Mouse (Mus musculus) midbrain, postnatal 0 days (tissue): ENCODE results near the gene Klra9. TPM values are rescaled to one million over a fixed set of nuclear protein-coding genes. Genes with fewer than 3 reads are reported as not detected.
"Not testable (repeated sequence)": the region's sequence is repeated elsewhere in the genome, so short reads cannot be mapped to it uniquely, and the experiment has no call there.

ENCODE experiments used
- ATAC-seq: fragments of 200-750 bp; cut with Nextera tagmentation; 2 replicates; pipeline ENCODE4 v1.8.0; 2017; ENCODE audit warnings: moderate number of reproducible peaks, mild to moderate bottlenecking, moderate TSS enrichment, moderate library complexity; ENCODE audit not compliant: low FRiP score
- DNase-seq: peaks from one replicate; pipeline ENCODE4 v3.0.0-alpha.2; 2015; ENCODE audit warnings: low spot score
- H3K27ac ChIP-seq: fragments of 300-500 bp; sonication (generic); 2 replicates; pipeline ENCODE4 v1.5.1; 2014; ENCODE audit warnings: low read depth, mild to moderate bottlenecking, low read length, mixed read lengths
- H3K27me3 ChIP-seq: fragments of 300-500 bp; sonication (generic); 2 replicates; pipeline ENCODE4 v1.6.1; 2014; ENCODE audit warnings: low read length, control low read depth, mixed read lengths; ENCODE audit not compliant: insufficient read depth
- H3K36me3 ChIP-seq: fragments of 300-500 bp; sonication (generic); 2 replicates; pipeline ENCODE4 v1.6.1; 2014; ENCODE audit warnings: low read length, control low read depth, mixed read lengths; ENCODE audit not compliant: insufficient read depth
- H3K4me1 ChIP-seq: fragments of 300-500 bp; sonication (generic); 2 replicates; pipeline ENCODE4 v1.6.1; 2014; ENCODE audit warnings: mild to moderate bottlenecking, control low read depth, antibody characterized with exemption, low read length, mixed read lengths; ENCODE audit not compliant: insufficient read depth
- H3K4me2 ChIP-seq: fragments of 300-500 bp; sonication (generic); 2 replicates; pipeline ENCODE4 v1.6.1; 2014; ENCODE audit warnings: low read depth, mild to moderate bottlenecking, low read length, mixed read lengths; ENCODE audit not compliant: poor library complexity, severe bottlenecking
- H3K4me3 ChIP-seq: fragments of 300-500 bp; sonication (generic); 2 replicates; pipeline ENCODE4 v1.5.1; 2014; ENCODE audit warnings: low read depth, mild to moderate bottlenecking, low read length, moderate library complexity
- H3K9ac ChIP-seq: fragments of 300-500 bp; sonication (generic); replicated peaks from 2 replicates; pipeline ENCODE4 v1.6.1; 2014; ENCODE audit warnings: mild to moderate bottlenecking, low read length, moderate library complexity, mixed read lengths; ENCODE audit not compliant: poor library complexity, severe bottlenecking
- H3K9me3 ChIP-seq: fragments of 300-500 bp; sonication (generic); 2 replicates; pipeline ENCODE4 v1.6.1; 2016; ENCODE audit warnings: low read length, control low read depth
- CTCF ChIP-seq: IDR thresholded peaks from 2 replicates; pipeline ENCODE4 v1.5.1; 2016; ENCODE audit warnings: antibody characterized with exemption, mild to moderate bottlenecking
- WGBS: fragments of 180-500 bp; shearing (Covaris S2); extraction: QIAGEN DNeasy Blood & Tissue Kit; methylation state at CpG from one replicate; pipeline ENCODE4 v1.1.7; 2014; 5-methylcytosine and 5-hydroxymethylcytosine counted together
- polyA plus RNA-seq: library from polyadenylated mRNA; unstranded; fragments of >200 nt; fragmentation: Nextera tagmentation; extraction: Ambion mirVana; gene quantifications from 2 replicates; pipeline ENCODE4 v1.2.1, GENCODE M21; 2015
- total RNA-seq: library from RNA; depleted of rRNA; stranded (reverse); fragments of >200 nt; gene quantifications from 2 replicates; pipeline ENCODE4 v1.2.3, GENCODE M21; 2014; rRNA removed

The Klra9 gene
- total RNA-seq (not detected in 2 replicates), polyA plus RNA-seq (not detected in 2 replicates)

GRCm38 (mm10) chr6:130193012-130193411, at the start of gene Klra9:
Gene Klra9, minus strand, starts transcription at chr6:130193112.
- 59% methylated on average over 3 of the region's 3 CpGs for WGBS
- DNase-seq, H3K4me2 ChIP-seq, H3K27ac ChIP-seq, H3K9ac ChIP-seq, H3K36me3 ChIP-seq, H3K9me3 ChIP-seq, ATAC-seq, H3K4me3 ChIP-seq, H3K4me1 ChIP-seq, H3K27me3 ChIP-seq: not testable (repeated sequence)

GRCm38 (mm10) chr6:130237536-130237935, 44.6 kb upstream of the Klra9 start:
- H3K4me2 ChIP-seq: no peak overlapping the region
- H3K27ac ChIP-seq: no peak overlapping the region
- H3K9ac ChIP-seq: no peak overlapping the region
- no peaks in the 10 kb centered on the region for H3K27me3 ChIP-seq
- DNase-seq (no peak), ATAC-seq (no peak)
- peaks cover 9% of the 10 kb centered on the region; the same call in 1 of the 2 replicates for H3K9me3 ChIP-seq
- WGBS: 63% methylated on average over 2 of the region's 2 CpGs
- H3K4me1 ChIP-seq: no peaks in the 10 kb centered on the region
- TF ChIP-seq CTCF: no peak
- no peaks in the 10 kb centered on the region for H3K36me3 ChIP-seq
- no peak overlapping the region for H3K4me3 ChIP-seq

- H3K4me2 ChIP-seq: no peak overlapping the region
- DNase-seq (no peak), ATAC-seq (no peak)
- H3K9ac ChIP-seq: no peak overlapping the region
- H3K27me3 ChIP-seq: no peaks in the 10 kb centered on the region
- H3K27ac ChIP-seq: no peak overlapping the region
- no peaks in the 10 kb centered on the region for H3K4me1 ChIP-seq
- H3K4me3 ChIP-seq: no peak overlapping the region
- peaks cover 9% of the 10 kb centered on the region; the same call in 1 of the 2 replicates for H3K9me3 ChIP-seq
- no peak for TF ChIP-seq CTCF
- H3K36me3 ChIP-seq: no peaks in the 10 kb centered on the region
- WGBS: 49% methylated on average over 1 of the region's 1 CpGs
Observed at GRCm38 (mm10) chr6:130236635-130237034, 43.7 kb upstream of the Klra9 start.

- no peak for TF ChIP-seq CTCF
- ATAC-seq (no peak), DNase-seq (no peak)
- H3K9me3 ChIP-seq: peaks cover 9% of the 10 kb centered on the region; the same call in 1 of the 2 replicates
- no peaks in the 10 kb centered on the region for H3K36me3 ChIP-seq
- H3K4me2 ChIP-seq: no peak within 1 kb of the TSS
- H3K4me1 ChIP-seq: no peaks in the 10 kb centered on the region
- H3K27ac ChIP-seq: no peak within 1 kb of the TSS
- H3K9ac ChIP-seq: no peak within 1 kb of the TSS
- no peak within 1 kb of the TSS for H3K4me3 ChIP-seq
- no peaks in the 10 kb centered on the region for H3K27me3 ChIP-seq
Observed at GRCm38 (mm10) chr6:130233222-130233621, 40.3 kb upstream of the Klra9 start, which contains the start of gene Klra7. Gene Klra7, minus strand, starts transcription at chr6:130233322.

- H3K9me3 ChIP-seq, H3K4me2 ChIP-seq, H3K27me3 ChIP-seq, DNase-seq, H3K4me3 ChIP-seq, ATAC-seq, H3K27ac ChIP-seq, H3K9ac ChIP-seq, H3K36me3 ChIP-seq, H3K4me1 ChIP-seq: not testable (repeated sequence)
- 89% methylated on average over 1 of the region's 1 CpGs for WGBS
Observed at GRCm38 (mm10) chr6:130197453-130197852, 4.5 kb upstream of the Klra9 start.

GRCm38 (mm10) chr6:130129798-130130197, 63.1 kb downstream of the Klra9 start, which contains the start of gene Klra8:
Gene Klra8, minus strand, starts transcription at chr6:130129898.
- H3K4me2 ChIP-seq, H3K27ac ChIP-seq, ATAC-seq, DNase-seq, H3K4me1 ChIP-seq, H3K27me3 ChIP-seq, H3K4me3 ChIP-seq, H3K9me3 ChIP-seq, H3K36me3 ChIP-seq, H3K9ac ChIP-seq: not testable (repeated sequence)
- 69% methylated on average over 4 of the region's 4 CpGs for WGBS

Other genes starting within 250 kb of the Klra9 start
- not detected in 2 replicates for gene Klra6, start 166.2 kb downstream of the Klra9 start, total RNA-seq
- gene Klra6, start 166.2 kb downstream of the Klra9 start, polyA plus RNA-seq: not detected in 2 replicates
- not detected in 2 replicates for gene Klra4, start 125.8 kb downstream of the Klra9 start, total RNA-seq
- gene Klra4, start 125.8 kb downstream of the Klra9 start, polyA plus RNA-seq: not detected in 2 replicates
- gene Klra8, start 63.2 kb downstream of the Klra9 start, total RNA-seq: not detected in 2 replicates
- not detected in 2 replicates for gene Klra8, start 63.2 kb downstream of the Klra9 start, polyA plus RNA-seq
- gene Klra7, start 40.2 kb upstream of the Klra9 start, total RNA-seq: not detected in 2 replicates
- not detected in 2 replicates for gene Klra7, start 40.2 kb upstream of the Klra9 start, polyA plus RNA-seq
- not detected in 2 replicates for gene Klra10, start 88.8 kb upstream of the Klra9 start, total RNA-seq
- not detected in 2 replicates for gene Klra10, start 88.8 kb upstream of the Klra9 start, polyA plus RNA-seq
- gene Klra3, start 144.5 kb upstream of the Klra9 start, total RNA-seq: not detected in 2 replicates
- gene Klra3, start 144.5 kb upstream of the Klra9 start, polyA plus RNA-seq: not detected in 2 replicates
- not detected in 2 replicates for gene Klra1, start 193.8 kb upstream of the Klra9 start, total RNA-seq
- gene Klra1, start 193.8 kb upstream of the Klra9 start, polyA plus RNA-seq: not detected in 2 replicates